Mouse (Mus musculus) liver, embryonic 14.5 days (tissue): Measurements from ENCODE around the gene Rab19.

Source experiments
- CTCF ChIP-seq: IDR thresholded peaks from 2 replicates; pipeline ENCODE4 v1.5.1; 2016; ENCODE audit warnings: antibody characterized with exemption, low read depth, control low read depth
- EP300 ChIP-seq: IDR thresholded peaks from 2 replicates; pipeline ENCODE4 v1.6.1; 2016; ENCODE audit warnings: antibody characterized with exemption, low read depth

GRCm38 (mm10) chr6:39398342-39398741, 17.4 kb downstream of the Rab19 start:
- TF ChIP-seq EP300 = no peak
- TF ChIP-seq CTCF = no peak
